Mouse (Mus musculus) neural tube, embryonic 15.5 days (tissue): ENCODE measurements around the gene Ccdc102a. TPM values are rescaled to one million over a fixed set of nuclear protein-coding genes. Genes with fewer than 3 reads are reported as not detected.

Experiments used
- ATAC-seq: fragments of 200-750 bp; cut with Nextera tagmentation; 2 replicates; pipeline ENCODE4 v1.8.0; 2017; ENCODE audit warnings: mild to moderate bottlenecking, moderate TSS enrichment, moderate library complexity; ENCODE audit not compliant: low FRiP score
- H3K27ac ChIP-seq: fragments of 300-500 bp; sonication (generic); replicated peaks from 2 replicates; pipeline ENCODE4 v1.5.1; 2015; ENCODE audit warnings: mild to moderate bottlenecking, inconsistent platforms
- H3K27me3 ChIP-seq: fragments of 300-500 bp; sonication (generic); replicated peaks from 2 replicates; pipeline ENCODE4 v1.6.1; 2015; ENCODE audit warnings: inconsistent platforms
- H3K36me3 ChIP-seq: fragments of 300-500 bp; sonication (generic); 2 replicates; pipeline ENCODE4 v1.6.1; 2015; ENCODE audit warnings: inconsistent platforms
- H3K4me1 ChIP-seq: fragments of 300-500 bp; sonication (generic); 2 replicates; pipeline ENCODE4 v1.6.1; 2015; ENCODE audit warnings: inconsistent platforms
- H3K4me2 ChIP-seq: fragments of 300-500 bp; sonication (generic); 2 replicates; pipeline ENCODE4 v1.6.1; 2015; ENCODE audit warnings: inconsistent platforms, mild to moderate bottlenecking, moderate library complexity
- H3K4me3 ChIP-seq: fragments of 300-500 bp; sonication (generic); replicated peaks from 2 replicates; pipeline ENCODE4 v1.5.1; 2015; ENCODE audit warnings: mild to moderate bottlenecking, inconsistent platforms
- H3K9ac ChIP-seq: fragments of 300-500 bp; sonication (generic); replicated peaks from 2 replicates; pipeline ENCODE4 v1.6.1; 2015; ENCODE audit warnings: mild to moderate bottlenecking, inconsistent platforms
- H3K9me3 ChIP-seq: fragments of 300-500 bp; sonication (generic); replicated peaks from 2 replicates; pipeline ENCODE4 v1.6.1; 2016; ENCODE audit warnings: inconsistent platforms
- WGBS: fragments of 180-500 bp; shearing (Covaris S2); methylation state at CpG from one replicate; pipeline ENCODE4 v1.1.7; 2015; ENCODE audit warnings: mixed read lengths; 5-methylcytosine and 5-hydroxymethylcytosine counted together
- polyA plus RNA-seq: library from polyadenylated mRNA; unstranded; fragments of >200 nt; fragmentation: Nextera tagmentation; extraction: Ambion mirVana; gene quantifications from 2 replicates; pipeline ENCODE4 v1.2.1, GENCODE M21; 2015

Ccdc102a gene
- polyA plus RNA-seq, 1 experiment from 2014 or later: 6.2 TPM

GRCm38 (mm10) chr8:94901031-94901430 lies 16.9 kb downstream of the Ccdc102a start:
- Histone ChIP-seq H3K36me3 (no peaks in the 10 kb centered on the region), H3K4me3 (no peak overlapping the region), H3K27me3 (no peaks in the 10 kb centered on the region), H3K9me3 (no peaks in the 10 kb centered on the region), H3K4me1 (peaks cover 21% of the 10 kb centered on the region), H3K9ac (no peak overlapping the region), H3K4me2 (no peak overlapping the region), H3K27ac (no peak overlapping the region; the same call in 1 of the 2 replicates)
- WGBS: 34% methylated on average over 5 of the region's 5 CpGs
- ATAC-seq: no peak

- 34% methylated on average over 6 of the region's 6 CpGs for WGBS
- Histone ChIP-seq H3K4me1 (peaks cover 21% of the 10 kb centered on the region), H3K9me3 (no peaks in the 10 kb centered on the region), H3K4me2 (no peak overlapping the region), H3K4me3 (no peak overlapping the region), H3K9ac (no peak overlapping the region), H3K27me3 (no peaks in the 10 kb centered on the region), H3K27ac (no peak overlapping the region), H3K36me3 (no peaks in the 10 kb centered on the region)
- ATAC-seq: no peak
Measured at GRCm38 (mm10) chr8:94900617-94901016, 17.3 kb downstream of the Ccdc102a start.

- Histone ChIP-seq H3K9me3 (no peaks in the 10 kb centered on the region), H3K4me3 (no peak overlapping the region), H3K27ac (no peak overlapping the region), H3K9ac (no peak overlapping the region), H3K4me2 (peak overlapping the region; percentile 21), H3K36me3 (no peaks in the 10 kb centered on the region), H3K4me1 (peaks cover 14% of the 10 kb centered on the region), H3K27me3 (no peaks in the 10 kb centered on the region)
- ATAC-seq: no peak
- WGBS: 19% methylated on average over 11 of the region's 11 CpGs
Measured at GRCm38 (mm10) chr8:94899262-94899661, 18.6 kb downstream of the Ccdc102a start.

- Histone ChIP-seq H3K27ac (no peak overlapping the region), H3K9ac (no peak overlapping the region), H3K4me2 (no peak overlapping the region), H3K36me3 (no peaks in the 10 kb centered on the region), H3K4me1 (peaks cover 5% of the 10 kb centered on the region), H3K9me3 (no peaks in the 10 kb centered on the region), H3K27me3 (0 out of 2 replicates have a peak, but pooled peaks cover 3% of the 10 kb centered on the region), H3K4me3 (no peak overlapping the region)
- ATAC-seq: no peak
- 55% methylated on average over 2 of the region's 2 CpGs for WGBS
Measured at GRCm38 (mm10) chr8:94892917-94893316, 25.0 kb downstream of the Ccdc102a start.

GRCm38 (mm10) chr8:94888383-94889036 lies 29.4 kb downstream of the Ccdc102a start:
- Histone ChIP-seq H3K4me3 (no peak overlapping the region), H3K27me3 (0 out of 2 replicates have a peak, but pooled peaks cover 3% of the 10 kb centered on the region), H3K4me2 (no peak overlapping the region), H3K27ac (no peak overlapping the region), H3K9me3 (no peaks in the 10 kb centered on the region), H3K4me1 (no peaks in the 10 kb centered on the region), H3K9ac (no peak overlapping the region), H3K36me3 (no peaks in the 10 kb centered on the region)
- WGBS: 30% methylated on average over 14 of the region's 14 CpGs
- ATAC-seq: no peak

- Histone ChIP-seq H3K9me3 (no peaks in the 10 kb centered on the region), H3K4me2 (no peak overlapping the region), H3K4me3 (no peak overlapping the region), H3K27ac (no peak overlapping the region), H3K27me3 (no peaks in the 10 kb centered on the region), H3K36me3 (no peaks in the 10 kb centered on the region), H3K9ac (no peak overlapping the region), H3K4me1 (peaks cover 10% of the 10 kb centered on the region)
- WGBS: 71% methylated on average over 4 of the region's 4 CpGs
- no peak for ATAC-seq
Measured at GRCm38 (mm10) chr8:94880742-94881141, 37.2 kb downstream of the Ccdc102a start.

GRCm38 (mm10) chr8:94876820-94877219 lies 41.1 kb downstream of the Ccdc102a start:
- Histone ChIP-seq H3K4me3 (no peak overlapping the region), H3K27ac (no peak overlapping the region), H3K36me3 (no peaks in the 10 kb centered on the region), H3K9me3 (no peaks in the 10 kb centered on the region), H3K27me3 (peaks cover 19% of the 10 kb centered on the region), H3K9ac (no peak overlapping the region), H3K4me1 (peaks cover 33% of the 10 kb centered on the region), H3K4me2 (peak overlapping the region; percentile 98)
- 39% methylated on average over 3 of the region's 3 CpGs for WGBS
- ATAC-seq: no peak

GRCm38 (mm10) chr8:94876197-94876730 lies 41.6 kb downstream of the Ccdc102a start, which contains the start of gene Dok4:
Dok4 (minus strand) TSS chr8:94876330.
- 1% methylated on average over 32 of the region's 37 CpGs for WGBS
- ATAC-seq: peak; percentile 27; the same call in 1 of the 2 replicates

GRCm38 (mm10) chr8:94875871-94876150 lies 42.1 kb downstream of the Ccdc102a start:
- Histone ChIP-seq H3K9ac (peak overlapping the region; percentile 64), H3K27me3 (peaks cover 19% of the 10 kb centered on the region), H3K4me3 (peak overlapping the region; percentile 62), H3K4me2 (peak overlapping the region; percentile 98), H3K36me3 (no peaks in the 10 kb centered on the region), H3K4me1 (peaks cover 43% of the 10 kb centered on the region), H3K27ac (0 out of 2 replicates have a peak overlapping the region, but pooled peaks have one; percentile 41), H3K9me3 (no peaks in the 10 kb centered on the region)
- WGBS: under 1% methylated on average over 20 of the region's 20 CpGs
- peak; percentile 5; the same call in 1 of the 2 replicates for ATAC-seq

More at GRCm38 (mm10) chr8:94876197-94876730, 41.6 kb downstream of the Ccdc102a start, which contains the start of gene Dok4:
- Histone ChIP-seq H3K36me3 (no peaks in the 10 kb centered on the region), H3K9me3 (no peaks in the 10 kb centered on the region), H3K4me1 (peaks cover 39% of the 10 kb centered on the region), H3K9ac (peak within 1 kb of the TSS; percentile 64), H3K4me2 (peak within 1 kb of the TSS; percentile 98), H3K27me3 (peaks cover 19% of the 10 kb centered on the region), H3K27ac (0 out of 2 replicates have a peak within 1 kb of the TSS, but pooled peaks have one; percentile 41), H3K4me3 (peak within 1 kb of the TSS; percentile 62)

- Histone ChIP-seq H3K4me3 (peak overlapping the region; percentile 62), H3K9ac (peak overlapping the region; percentile 64), H3K27ac (0 out of 2 replicates have a peak overlapping the region, but pooled peaks have one; percentile 34), H3K4me1 (peaks cover 48% of the 10 kb centered on the region), H3K4me2 (peak overlapping the region; percentile 98), H3K9me3 (no peaks in the 10 kb centered on the region), H3K36me3 (no peaks in the 10 kb centered on the region), H3K27me3 (peaks cover 19% of the 10 kb centered on the region)
- no peak for ATAC-seq
- WGBS: 20% methylated on average over 17 of the region's 17 CpGs
Measured at GRCm38 (mm10) chr8:94875096-94875870, 42.6 kb downstream of the Ccdc102a start.

GRCm38 (mm10) chr8:94874358-94874757 lies 43.5 kb downstream of the Ccdc102a start:
- Histone ChIP-seq H3K4me2 (peak overlapping the region; percentile 98), H3K9ac (no peak overlapping the region), H3K9me3 (no peaks in the 10 kb centered on the region), H3K27ac (no peak overlapping the region), H3K27me3 (peaks cover 19% of the 10 kb centered on the region), H3K4me1 (peaks cover 57% of the 10 kb centered on the region), H3K36me3 (no peaks in the 10 kb centered on the region), H3K4me3 (peak overlapping the region; percentile 62)
- no peak for ATAC-seq
- WGBS: 14% methylated on average over 6 of the region's 6 CpGs
